Mouse (Mus musculus): ENCODE data around the gene C2cd4c. TPM values are rescaled to one million over a fixed set of nuclear protein-coding genes. Genes with fewer than 3 reads are reported as not detected.

The C2cd4c gene
- polyA plus RNA-seq, 1 experiment from 2014 or later: not detected

- Histone ChIP-seq H3K4me2 (no peak overlapping the region), H3K27me3 (peaks cover 47% of the 10 kb centered on the region)
These were observed 2.5 kb downstream of the C2cd4c start for GRCm38 (mm10) chr10:79611296-79611695.

DNA sequence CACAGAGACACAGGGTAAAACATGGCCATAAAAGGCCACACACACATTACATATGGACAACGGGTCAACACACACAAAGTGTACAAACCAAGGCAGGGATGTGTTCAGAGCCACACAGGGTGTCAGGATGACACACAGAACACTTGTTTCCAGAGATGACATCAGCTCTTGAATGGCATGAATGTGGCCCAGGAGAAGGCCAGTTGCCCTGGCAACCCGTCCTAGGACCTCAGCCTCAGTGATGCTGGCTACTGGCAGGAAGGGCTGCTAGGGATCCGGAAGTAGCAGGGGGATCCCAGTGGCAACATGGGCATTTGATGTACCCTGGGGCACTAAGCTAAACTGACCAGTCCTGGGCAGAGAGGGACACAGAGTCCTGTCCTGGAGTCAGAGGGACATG, 4.5 kb downstream of the C2cd4c start:
- no peak overlapping the region for H3K4me2 ChIP-seq

More at GRCm38 (mm10) chr10:79611296-79611695, 2.5 kb downstream of the C2cd4c start:
- H3K36me3 ChIP-seq: no peaks in the 10 kb centered on the region
- H3K9ac ChIP-seq: no peak overlapping the region
- H3K4me3 ChIP-seq: no peak overlapping the region
- no peaks in the 10 kb centered on the region for H3K9me3 ChIP-seq
- WGBS: 33% methylated on average over 5 of the region's 5 CpGs
- peaks cover 24% of the 10 kb centered on the region for H3K4me1 ChIP-seq
- no peak for ATAC-seq (ENCODE audit: insufficient number of reproducible peaks, insufficient read depth, low FRiP score, low TSS enrichment, low read depth)
- H3K27ac ChIP-seq: no peak overlapping the region

GRCm38 (mm10) chr10:79607892-79608291, 5.9 kb downstream of the C2cd4c start:
- H3K9ac ChIP-seq: no peak overlapping the region
- 40% methylated on average over 2 of the region's 2 CpGs for WGBS
- no peak overlapping the region for H3K27ac ChIP-seq
- H3K27me3 ChIP-seq: peaks cover 28% of the 10 kb centered on the region
- no peaks in the 10 kb centered on the region for H3K9me3 ChIP-seq
- no peaks in the 10 kb centered on the region for H3K36me3 ChIP-seq
- peaks cover 12% of the 10 kb centered on the region for H3K4me1 ChIP-seq
- no peak for ATAC-seq (ENCODE audit: insufficient number of reproducible peaks, insufficient read depth, low FRiP score, low TSS enrichment, low read depth)
- H3K4me2 ChIP-seq: no peak overlapping the region
- no peak overlapping the region for H3K4me3 ChIP-seq

More for the DNA sequence above, 4.5 kb downstream of the C2cd4c start:
- Histone ChIP-seq H3K27me3 (peaks cover 42% of the 10 kb centered on the region), H3K4me1 (peaks cover 24% of the 10 kb centered on the region), H3K27ac (no peak overlapping the region), H3K9ac (no peak overlapping the region), H3K9me3 (no peaks in the 10 kb centered on the region), H3K36me3 (no peaks in the 10 kb centered on the region), H3K4me3 (no peak overlapping the region)
- WGBS: 84% methylated on average over 3 of the region's 3 CpGs
- no peak for ATAC-seq (ENCODE audit: insufficient number of reproducible peaks, insufficient read depth, low FRiP score, low TSS enrichment, low read depth)

GRCm38 (mm10) chr10:79606537-79606936, 7.3 kb downstream of the C2cd4c start:
- Histone ChIP-seq H3K36me3 (no peaks in the 10 kb centered on the region), H3K27ac (no peak overlapping the region), H3K9ac (no peak overlapping the region), H3K27me3 (peaks cover 14% of the 10 kb centered on the region), H3K4me2 (no peak overlapping the region), H3K4me3 (no peak overlapping the region), H3K9me3 (no peaks in the 10 kb centered on the region), H3K4me1 (no peaks in the 10 kb centered on the region)
- WGBS: 55% methylated on average over 4 of the region's 4 CpGs
- ATAC-seq (ENCODE audit: insufficient number of reproducible peaks, insufficient read depth, low FRiP score, low TSS enrichment, low read depth): no peak

GRCm38 (mm10) chr10:79597936-79598230, 15.9 kb downstream of the C2cd4c start:
- no peak overlapping the region for H3K27ac ChIP-seq
- 53% methylated on average over 4 of the region's 4 CpGs for WGBS
- peaks cover 20% of the 10 kb centered on the region for H3K27me3 ChIP-seq
- no peaks in the 10 kb centered on the region for H3K9me3 ChIP-seq
- no peaks in the 10 kb centered on the region for H3K4me1 ChIP-seq
- H3K9ac ChIP-seq: no peak overlapping the region
- ATAC-seq (ENCODE audit: insufficient number of reproducible peaks, insufficient read depth, low FRiP score, low TSS enrichment, low read depth): no peak
- H3K4me2 ChIP-seq: no peak overlapping the region
- H3K36me3 ChIP-seq: no peaks in the 10 kb centered on the region
- no peak overlapping the region for H3K4me3 ChIP-seq

DNA sequence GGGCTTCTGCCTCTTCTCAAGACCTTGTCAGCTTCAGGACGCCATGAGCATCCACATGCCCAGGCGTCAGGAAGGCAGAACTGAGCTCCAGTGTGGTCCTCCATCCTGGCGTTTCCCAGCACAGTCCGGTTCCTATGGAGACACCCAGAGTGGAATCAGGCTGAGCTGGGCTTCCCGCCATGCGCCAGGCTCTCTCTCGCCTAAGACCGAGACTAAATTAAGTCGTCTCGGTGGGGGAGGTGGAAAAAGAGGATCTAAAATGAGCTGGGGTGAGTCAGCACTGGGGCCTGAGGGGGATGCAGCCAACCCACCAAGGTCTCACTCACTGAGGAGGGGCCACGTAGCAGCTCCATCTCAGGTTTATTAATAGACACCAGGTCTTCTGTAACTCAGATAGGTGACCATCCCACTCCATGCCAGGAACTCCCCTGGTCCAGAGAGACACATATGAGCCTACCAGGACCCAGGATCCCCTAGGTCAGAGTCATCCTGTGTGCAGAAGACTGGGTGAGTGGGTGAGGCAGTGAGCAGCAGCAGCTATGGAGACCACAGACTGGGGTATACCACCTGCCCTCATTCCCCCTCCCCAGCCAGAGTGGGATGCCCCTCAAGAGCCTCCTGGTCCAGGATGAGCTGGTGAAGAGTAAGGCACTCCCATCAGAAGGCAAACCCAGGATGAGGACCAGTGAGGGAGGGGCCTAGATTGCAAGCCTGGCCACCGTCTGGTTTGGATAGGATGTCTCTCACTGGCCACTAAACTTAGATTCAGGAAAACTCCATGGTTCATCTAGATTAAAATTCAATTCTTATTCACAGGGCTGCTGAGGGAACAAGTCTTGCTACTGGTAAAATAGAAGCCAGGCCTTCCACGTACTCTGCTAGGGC, 16.5 kb downstream of the C2cd4c start:
- ATAC-seq (ENCODE audit: insufficient number of reproducible peaks, insufficient read depth, low FRiP score, low TSS enrichment, low read depth): no peak
- Histone ChIP-seq H3K4me1 (no peaks in the 10 kb centered on the region), H3K4me2 (no peak overlapping the region), H3K27me3 (peaks cover 20% of the 10 kb centered on the region), H3K36me3 (no peaks in the 10 kb centered on the region), H3K9me3 (no peaks in the 10 kb centered on the region), H3K4me3 (no peak overlapping the region), H3K9ac (no peak overlapping the region), H3K27ac (no peak overlapping the region)
- 23% methylated on average over 13 of the region's 13 CpGs for WGBS

GRCm38 (mm10) chr10:79595590-79595929, 18.3 kb downstream of the C2cd4c start:
- no peak for ATAC-seq (ENCODE audit: insufficient number of reproducible peaks, insufficient read depth, low FRiP score, low TSS enrichment, low read depth)
- H3K27ac ChIP-seq: no peak overlapping the region
- no peak overlapping the region for H3K4me2 ChIP-seq
- no peak overlapping the region for H3K4me3 ChIP-seq
- no peaks in the 10 kb centered on the region for H3K9me3 ChIP-seq
- peaks cover 20% of the 10 kb centered on the region for H3K27me3 ChIP-seq
- 54% methylated on average over 8 of the region's 8 CpGs for WGBS
- H3K9ac ChIP-seq: no peak overlapping the region
- no peaks in the 10 kb centered on the region for H3K4me1 ChIP-seq
- no peaks in the 10 kb centered on the region for H3K36me3 ChIP-seq

- H3K4me3 ChIP-seq: no peak overlapping the region
These were observed 18.8 kb downstream of the C2cd4c start for GRCm38 (mm10) chr10:79594872-79595589.

GRCm38 (mm10) chr10:79594111-79594510, 19.7 kb downstream of the C2cd4c start:
- H3K27ac ChIP-seq: no peak overlapping the region
- H3K4me1 ChIP-seq: no peaks in the 10 kb centered on the region
- WGBS: 54% methylated on average over 6 of the region's 6 CpGs
- H3K36me3 ChIP-seq: no peaks in the 10 kb centered on the region
- H3K27me3 ChIP-seq: peaks cover 20% of the 10 kb centered on the region
- no peaks in the 10 kb centered on the region for H3K9me3 ChIP-seq
- no peak for ATAC-seq (ENCODE audit: insufficient number of reproducible peaks, insufficient read depth, low FRiP score, low TSS enrichment, low read depth)
- H3K9ac ChIP-seq: no peak overlapping the region
- no peak overlapping the region for H3K4me2 ChIP-seq
- no peak overlapping the region for H3K4me3 ChIP-seq

More at GRCm38 (mm10) chr10:79594872-79595589, 18.8 kb downstream of the C2cd4c start:
- WGBS: 15% methylated on average over 17 of the region's 17 CpGs
- H3K4me1 ChIP-seq: no peaks in the 10 kb centered on the region
- H3K27ac ChIP-seq: no peak overlapping the region
- H3K9ac ChIP-seq: no peak overlapping the region
- peak; percentile 80; the same call in 1 of the 2 replicates for ATAC-seq (ENCODE audit: insufficient number of reproducible peaks, insufficient read depth, low FRiP score, low TSS enrichment, low read depth)
- peak overlapping the region; percentile 14; the same call in 1 of the 2 replicates for H3K4me2 ChIP-seq
- H3K9me3 ChIP-seq: no peaks in the 10 kb centered on the region
- peaks cover 20% of the 10 kb centered on the region for H3K27me3 ChIP-seq
- no peaks in the 10 kb centered on the region for H3K36me3 ChIP-seq

DNA sequence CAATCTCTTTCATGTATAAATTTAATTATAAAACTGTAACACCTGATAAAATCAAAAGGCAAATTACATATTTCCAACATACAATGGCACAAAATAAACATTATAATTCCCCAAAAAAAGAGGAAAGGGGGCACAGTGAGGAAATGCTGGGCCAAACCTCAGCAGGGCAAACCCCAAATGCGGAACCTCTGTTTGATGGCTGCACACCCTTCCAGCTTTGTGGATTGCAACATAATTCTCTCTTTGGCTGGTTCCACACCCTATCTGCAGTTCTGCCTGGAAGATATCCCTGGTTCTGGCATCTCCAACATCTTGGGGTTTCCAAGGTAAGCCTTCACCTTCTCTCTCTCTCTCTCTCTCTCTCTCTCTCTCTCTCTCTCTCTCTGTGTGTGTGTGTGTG, 23.1 kb downstream of the C2cd4c start:
- Histone ChIP-seq H3K4me3 (no peak overlapping the region), H3K9ac (no peak overlapping the region), H3K27ac (no peak overlapping the region), H3K4me1 (no peaks in the 10 kb centered on the region), H3K4me2 (no peak overlapping the region), H3K9me3 (no peaks in the 10 kb centered on the region), H3K36me3 (no peaks in the 10 kb centered on the region), H3K27me3 (peaks cover 14% of the 10 kb centered on the region)
- WGBS: 93% methylated on average over 1 of the region's 1 CpGs
- ATAC-seq (ENCODE audit: insufficient number of reproducible peaks, insufficient read depth, low FRiP score, low TSS enrichment, low read depth): no peak

- WGBS: 60% methylated on average over 4 of the region's 4 CpGs
- ATAC-seq (ENCODE audit: insufficient number of reproducible peaks, insufficient read depth, low FRiP score, low TSS enrichment, low read depth): no peak
- Histone ChIP-seq H3K27ac (no peak overlapping the region), H3K4me2 (no peak overlapping the region), H3K4me1 (no peaks in the 10 kb centered on the region), H3K27me3 (no peaks in the 10 kb centered on the region), H3K9me3 (no peaks in the 10 kb centered on the region), H3K4me3 (no peak overlapping the region), H3K36me3 (no peaks in the 10 kb centered on the region), H3K9ac (no peak overlapping the region)
These were observed 26.1 kb downstream of the C2cd4c start for GRCm38 (mm10) chr10:79587752-79588126.

Data from embryonic facial prominence, embryonic 13.5 days (tissue).